Mouse (Mus musculus) limb, embryonic 15.5 days (tissue): ENCODE data around the gene Stk32c. TPM values are rescaled to one million over a fixed set of nuclear protein-coding genes. Genes with fewer than 3 reads are reported as not detected.

Experiments used
- ATAC-seq: fragments of 200-750 bp; cut with Nextera tagmentation; 2 replicates; pipeline ENCODE4 v1.8.0; 2017; ENCODE audit warnings: low read depth, moderate TSS enrichment; ENCODE audit not compliant: insufficient number of reproducible peaks, low FRiP score, low TSS enrichment
- H3K27ac ChIP-seq: fragments of 300-500 bp; sonication (generic); 2 replicates; pipeline ENCODE4 v1.5.1; 2015; ENCODE audit warnings: moderate library complexity, mild to moderate bottlenecking, inconsistent platforms
- H3K27me3 ChIP-seq: fragments of 300-500 bp; sonication (generic); 2 replicates; pipeline ENCODE4 v1.6.1; 2015; ENCODE audit warnings: inconsistent platforms
- H3K36me3 ChIP-seq: fragments of 300-500 bp; sonication (generic); 2 replicates; pipeline ENCODE4 v1.6.1; 2015; ENCODE audit warnings: inconsistent platforms
- H3K4me1 ChIP-seq: fragments of 300-500 bp; sonication (generic); 2 replicates; pipeline ENCODE4 v1.6.1; 2015; ENCODE audit warnings: inconsistent platforms
- H3K4me2 ChIP-seq: fragments of 300-500 bp; sonication (generic); 2 replicates; pipeline ENCODE4 v1.6.1; 2015; ENCODE audit warnings: mild to moderate bottlenecking, inconsistent platforms
- H3K4me3 ChIP-seq: fragments of 300-500 bp; sonication (generic); 2 replicates; pipeline ENCODE4 v1.5.1; 2015; ENCODE audit warnings: mild to moderate bottlenecking, inconsistent platforms
- H3K9ac ChIP-seq: fragments of 300-500 bp; sonication (generic); 2 replicates; pipeline ENCODE4 v1.6.1; 2015; ENCODE audit warnings: inconsistent platforms
- H3K9me3 ChIP-seq: fragments of 300-500 bp; sonication (generic); 2 replicates; pipeline ENCODE4 v1.6.1; 2016; ENCODE audit warnings: inconsistent platforms
- WGBS: fragments of 180-500 bp; shearing (Covaris S2); methylation state at CpG from one replicate; pipeline ENCODE4 v1.1.7; 2015; 5-methylcytosine and 5-hydroxymethylcytosine counted together
- polyA plus RNA-seq: library from polyadenylated mRNA; unstranded; fragments of >200 nt; fragmentation: Nextera tagmentation; extraction: Ambion mirVana; gene quantifications from 2 replicates; pipeline ENCODE4 v1.2.1, GENCODE M21; 2015

Gene Stk32c
- polyA plus RNA-seq, 1 experiment from 2014 or later, result 0.23 TPM

- Histone ChIP-seq H3K27ac (no peak overlapping the region), H3K4me2 (no peak overlapping the region), H3K9me3 (no peaks in the 10 kb centered on the region), H3K4me1 (peaks cover 15% of the 10 kb centered on the region), H3K36me3 (no peaks in the 10 kb centered on the region), H3K27me3 (no peaks in the 10 kb centered on the region), H3K9ac (no peak overlapping the region), H3K4me3 (no peak overlapping the region)
- 62% methylated on average over 8 of the region's 8 CpGs for WGBS
- ATAC-seq, result no peak
Observed at GRCm38 (mm10) chr7:139131538-139131937, 81.6 kb downstream of the Stk32c start.

- Histone ChIP-seq H3K4me3 (no peak overlapping the region), H3K27ac (no peak overlapping the region), H3K9me3 (no peaks in the 10 kb centered on the region), H3K4me2 (no peak overlapping the region), H3K9ac (no peak overlapping the region), H3K27me3 (no peaks in the 10 kb centered on the region), H3K36me3 (no peaks in the 10 kb centered on the region), H3K4me1 (peaks cover 15% of the 10 kb centered on the region)
- WGBS, result 21% methylated on average over 6 of the region's 6 CpGs
- no peak for ATAC-seq
Observed at GRCm38 (mm10) chr7:139130361-139130760, 82.7 kb downstream of the Stk32c start.

- H3K9me3 ChIP-seq, result no peaks in the 10 kb centered on the region
- no peak overlapping the region for H3K9ac ChIP-seq
Observed at GRCm38 (mm10) chr7:139128994-139129393, 84.1 kb downstream of the Stk32c start.

GRCm38 (mm10) chr7:139126549-139126948 lies 86.6 kb downstream of the Stk32c start:
- Histone ChIP-seq H3K4me3 (no peak overlapping the region), H3K27ac (no peak overlapping the region), H3K27me3 (no peaks in the 10 kb centered on the region), H3K4me1 (peaks cover 15% of the 10 kb centered on the region), H3K9ac (no peak overlapping the region), H3K36me3 (no peaks in the 10 kb centered on the region), H3K4me2 (no peak overlapping the region), H3K9me3 (no peaks in the 10 kb centered on the region)
- no peak for ATAC-seq
- 70% methylated on average over 7 of the region's 7 CpGs for WGBS

More at GRCm38 (mm10) chr7:139128994-139129393, 84.1 kb downstream of the Stk32c start:
- 68% methylated on average over 4 of the region's 4 CpGs for WGBS
- no peak overlapping the region for H3K4me3 ChIP-seq
- H3K4me1 ChIP-seq, result peaks cover 15% of the 10 kb centered on the region
- no peak for ATAC-seq
- H3K4me2 ChIP-seq, result no peak overlapping the region
- no peaks in the 10 kb centered on the region for H3K27me3 ChIP-seq
- H3K36me3 ChIP-seq, result no peaks in the 10 kb centered on the region
- no peak overlapping the region for H3K27ac ChIP-seq

- no peak overlapping the region for H3K9ac ChIP-seq
- H3K4me2 ChIP-seq, result no peak overlapping the region
- H3K27ac ChIP-seq, result no peak overlapping the region
- no peaks in the 10 kb centered on the region for H3K36me3 ChIP-seq
- no peak for ATAC-seq
- H3K4me1 ChIP-seq, result peaks cover 8% of the 10 kb centered on the region
- H3K9me3 ChIP-seq, result no peaks in the 10 kb centered on the region
- no peaks in the 10 kb centered on the region for H3K27me3 ChIP-seq
- H3K4me3 ChIP-seq, result no peak overlapping the region
- WGBS, result 88% methylated on average over 4 of the region's 4 CpGs
Observed at GRCm38 (mm10) chr7:139125881-139126280, 87.2 kb downstream of the Stk32c start.

- Histone ChIP-seq H3K4me1 (no peaks in the 10 kb centered on the region), H3K36me3 (no peaks in the 10 kb centered on the region), H3K27me3 (no peaks in the 10 kb centered on the region), H3K4me3 (no peak overlapping the region), H3K9ac (no peak overlapping the region), H3K9me3 (no peaks in the 10 kb centered on the region), H3K27ac (no peak overlapping the region), H3K4me2 (no peak overlapping the region)
- no peak for ATAC-seq
- WGBS, result 51% methylated on average over 2 of the region's 2 CpGs
Observed at GRCm38 (mm10) chr7:139119775-139120153, 93.3 kb downstream of the Stk32c start.

- WGBS, result 38% methylated on average over 13 of the region's 13 CpGs
- no peaks in the 10 kb centered on the region for H3K36me3 ChIP-seq
- ATAC-seq, result no peak
Observed at GRCm38 (mm10) chr7:139119152-139119774, 93.8 kb downstream of the Stk32c start.

GRCm38 (mm10) chr7:139107908-139108650 lies 105.0 kb downstream of the Stk32c start:
- Histone ChIP-seq H3K4me3 (no peak overlapping the region), H3K27ac (no peak overlapping the region), H3K9me3 (no peaks in the 10 kb centered on the region), H3K4me2 (no peak overlapping the region), H3K27me3 (no peaks in the 10 kb centered on the region), H3K4me1 (no peaks in the 10 kb centered on the region), H3K36me3 (no peaks in the 10 kb centered on the region), H3K9ac (no peak overlapping the region)
- no peak for ATAC-seq
- WGBS, result 79% methylated on average over 9 of the region's 9 CpGs

More at GRCm38 (mm10) chr7:139119152-139119774, 93.8 kb downstream of the Stk32c start:
- H3K4me3 ChIP-seq, result no peak overlapping the region
- no peak overlapping the region for H3K27ac ChIP-seq
- no peak overlapping the region for H3K4me2 ChIP-seq
- no peak overlapping the region for H3K9ac ChIP-seq
- H3K4me1 ChIP-seq, result no peaks in the 10 kb centered on the region
- no peaks in the 10 kb centered on the region for H3K9me3 ChIP-seq
- no peaks in the 10 kb centered on the region for H3K27me3 ChIP-seq

GRCm38 (mm10) chr7:139105705-139106104 lies 107.4 kb downstream of the Stk32c start:
- no peak for ATAC-seq
- Histone ChIP-seq H3K4me3 (no peak overlapping the region), H3K27ac (no peak overlapping the region), H3K9ac (no peak overlapping the region), H3K4me1 (no peaks in the 10 kb centered on the region), H3K9me3 (no peaks in the 10 kb centered on the region), H3K27me3 (no peaks in the 10 kb centered on the region), H3K36me3 (no peaks in the 10 kb centered on the region), H3K4me2 (no peak overlapping the region)
- 65% methylated on average over 7 of the region's 7 CpGs for WGBS

- Histone ChIP-seq H3K4me1 (no peaks in the 10 kb centered on the region), H3K4me2 (no peak overlapping the region), H3K4me3 (no peak overlapping the region), H3K27ac (no peak overlapping the region), H3K9ac (no peak overlapping the region), H3K36me3 (no peaks in the 10 kb centered on the region), H3K27me3 (no peaks in the 10 kb centered on the region), H3K9me3 (no peaks in the 10 kb centered on the region)
- no peak for ATAC-seq
- WGBS, result 84% methylated on average over 5 of the region's 5 CpGs
Observed at GRCm38 (mm10) chr7:139105076-139105475, 108.0 kb downstream of the Stk32c start.

GRCm38 (mm10) chr7:139103960-139104381 lies 109.1 kb downstream of the Stk32c start:
- Histone ChIP-seq H3K27ac (no peak overlapping the region), H3K4me1 (no peaks in the 10 kb centered on the region)
- WGBS, result 64% methylated on average over 10 of the region's 10 CpGs

GRCm38 (mm10) chr7:139101826-139102225 lies 111.3 kb downstream of the Stk32c start:
- ATAC-seq, result no peak
- no peaks in the 10 kb centered on the region for H3K27me3 ChIP-seq
- H3K9ac ChIP-seq, result no peak overlapping the region
- no peak overlapping the region for H3K4me3 ChIP-seq
- H3K4me2 ChIP-seq, result no peak overlapping the region
- no peaks in the 10 kb centered on the region for H3K4me1 ChIP-seq
- no peaks in the 10 kb centered on the region for H3K36me3 ChIP-seq
- H3K9me3 ChIP-seq, result no peaks in the 10 kb centered on the region
- no peak overlapping the region for H3K27ac ChIP-seq
- 78% methylated on average over 3 of the region's 3 CpGs for WGBS

More at GRCm38 (mm10) chr7:139103960-139104381, 109.1 kb downstream of the Stk32c start:
- Histone ChIP-seq H3K36me3 (no peaks in the 10 kb centered on the region), H3K9me3 (no peaks in the 10 kb centered on the region), H3K27me3 (no peaks in the 10 kb centered on the region), H3K9ac (no peak overlapping the region), H3K4me2 (no peak overlapping the region), H3K4me3 (no peak overlapping the region)
- ATAC-seq, result no peak
